10 mouse cellular contexts compared by ENCODE assay signal in genomic region chr10:41491111-41491510, GRCm38 (mm10). TPM values are rescaled to one million over a fixed set of nuclear protein-coding genes. Genes with fewer than 3 reads are reported as not detected.
DNase-seq lines count a peak whose midpoint lies in the region; ATAC-seq lines count a peak whose summit lies in the region.
"Had no signal": no experiment of that assay in that cellular context is flagged by ENCODE, and none has a peak within 500 bp of the region (broad histone marks: within the 10 kb centered on the region; RNA-seq: fewer than 3 reads in every experiment).

No protein-coding gene starts in this region.

- H3K27me3 ChIP-seq in heart, embryonic 10.5 days (ENCODE audit: insufficient read depth, poor library complexity, severe bottlenecking) = no peaks in the 10 kb centered on the region
- H3K27me3 ChIP-seq in hindbrain, embryonic 15.5 days = no peaks in the 10 kb centered on the region
- H3K27me3 ChIP-seq in liver, embryonic 15.5 days = peaks cover 39% of the 10 kb centered on the region
- H3K27me3 ChIP-seq: CH12.LX had no signal

- peak overlapping the region; percentile 95 for H3K4me2 ChIP-seq in hindbrain, embryonic 15.5 days
- H3K4me2 ChIP-seq in liver, embryonic 15.5 days = peak overlapping the region; percentile 99; the same call in 1 of the 2 replicates

- peaks cover 26% of the 10 kb centered on the region for H3K36me3 ChIP-seq in heart, embryonic 10.5 days
- no peaks in the 10 kb centered on the region for H3K36me3 ChIP-seq in hindbrain, embryonic 15.5 days
- H3K36me3 ChIP-seq in liver, embryonic 15.5 days (replicated peaks) = 0 out of 2 replicates have a peak, but pooled peaks cover 7% of the 10 kb centered on the region

- peak overlapping the region; percentile 77; the same call in 1 of the 2 replicates for H3K4me3 ChIP-seq in heart, embryonic 10.5 days
- H3K4me3 ChIP-seq in hindbrain, embryonic 15.5 days = peak overlapping the region; percentile 72
- H3K4me3 ChIP-seq in liver, embryonic 15.5 days (replicated peaks) = no peak overlapping the region

- no peaks in the 10 kb centered on the region for H3K9me3 ChIP-seq in heart, embryonic 10.5 days
- no peaks in the 10 kb centered on the region for H3K9me3 ChIP-seq in hindbrain, embryonic 15.5 days
- no peaks in the 10 kb centered on the region for H3K9me3 ChIP-seq in liver, embryonic 15.5 days (replicated peaks)

- no peak for DNase-seq in heart, embryonic 10.5 days (ENCODE audit: low spot score)
- DNase-seq in heart, adult 11 months = no peak
- peak; percentile 60 for DNase-seq in 416B (ENCODE audit: low read depth)
- no peak for DNase-seq in gastrocnemius, adult 8-10 months (ENCODE audit: low spot score in 2 of 2)
- DNase-seq in right cerebral cortex, postnatal 36 days (ENCODE audit: low spot score in 2 of 2) = no peak
- DNase-seq: adrenal gland, postnatal 14 days had no signal

- 55% methylated on average over 4 of the region's 4 CpGs for WGBS in heart, embryonic 10.5 days
- 46% methylated on average over 4 of the region's 4 CpGs for WGBS in hindbrain, embryonic 15.5 days
- WGBS in liver, embryonic 15.5 days (ENCODE audit: insufficient replicate concordance) = 26% methylated on average over 4 of the region's 4 CpGs

- no peak overlapping the region for H3K27ac ChIP-seq in heart, embryonic 10.5 days
- no peak overlapping the region for H3K27ac ChIP-seq in hindbrain, embryonic 15.5 days (replicated peaks)
- H3K27ac ChIP-seq in liver, embryonic 15.5 days (replicated peaks) = no peak overlapping the region

- no peak overlapping the region for H3K9ac ChIP-seq in hindbrain, embryonic 15.5 days
- H3K9ac ChIP-seq in liver, embryonic 15.5 days = no peak overlapping the region

- H3K4me1 ChIP-seq in heart, embryonic 10.5 days = peaks cover 27% of the 10 kb centered on the region
- H3K4me1 ChIP-seq in hindbrain, embryonic 15.5 days (replicated peaks) = peaks cover 19% of the 10 kb centered on the region
- H3K4me1 ChIP-seq in liver, embryonic 15.5 days (replicated peaks) = peaks cover 24% of the 10 kb centered on the region

- ATAC-seq in hindbrain, embryonic 15.5 days (ENCODE audit: low FRiP score, low read depth) = no peak
- no peak for ATAC-seq in liver, embryonic 15.5 days (ENCODE audit: insufficient read depth)
- no peak for ATAC-seq in cerebellum, adult (ENCODE audit: insufficient number of reproducible peaks, low FRiP score, low TSS enrichment)

RNA-seq across cellular contexts. Expression of gene Ppil6, which starts 0.9 kb away (rescaled TPM):
- 0.95 and 1.3 TPM in 2 replicates for polyA plus RNA-seq in heart, embryonic 10.5 days (2016; fragmentation: Nextera tagmentation; extraction: Ambion mirVana)
- 3.7 and 4.5 TPM in 2 replicates for polyA plus RNA-seq in hindbrain, embryonic 15.5 days (2015; fragmentation: Nextera tagmentation; extraction: Ambion mirVana)
- 0.12 and 0.20 TPM in 2 replicates for polyA plus RNA-seq in liver, embryonic 15.5 days (2015; fragmentation: Nextera tagmentation; extraction: Ambion mirVana)
- total RNA-seq in gastrocnemius, adult 8-10 months (2022) = not detected
- total RNA-seq: CH12.LX had no signal

RNA-seq across cellular contexts. Expression of gene Smpd2, which starts 0.9 kb away (rescaled TPM):
- 51.8 and 52.7 TPM in 2 replicates for polyA plus RNA-seq in heart, embryonic 10.5 days (2016; fragmentation: Nextera tagmentation; extraction: Ambion mirVana)
- polyA plus RNA-seq in hindbrain, embryonic 15.5 days (2015; fragmentation: Nextera tagmentation; extraction: Ambion mirVana) = 45.6 and 48.3 TPM in 2 replicates
- polyA plus RNA-seq in liver, embryonic 15.5 days (2015; fragmentation: Nextera tagmentation; extraction: Ambion mirVana) = 11.4 and 11.8 TPM in 2 replicates
- 1 to 10 TPM; 6.8 to 10.0 (median 9.5) TPM for total RNA-seq in gastrocnemius, adult 8-10 months (2022)

RNA-seq across cellular contexts. Expression of gene Mical1, which starts 15.0 kb away (rescaled TPM):
- polyA plus RNA-seq in heart, embryonic 10.5 days (2016; fragmentation: Nextera tagmentation; extraction: Ambion mirVana) = 46.5 and 48.8 TPM in 2 replicates
- 24.6 and 29.1 TPM in 2 replicates for polyA plus RNA-seq in hindbrain, embryonic 15.5 days (2015; fragmentation: Nextera tagmentation; extraction: Ambion mirVana)
- 4.3 and 4.8 TPM in 2 replicates for polyA plus RNA-seq in liver, embryonic 15.5 days (2015; fragmentation: Nextera tagmentation; extraction: Ambion mirVana)
- total RNA-seq in gastrocnemius, adult 8-10 months (2022) = 1 to 10 TPM; 2.2 to 4.0 (median 3.5) TPM

RNA-seq across cellular contexts. Expression of gene Cd164, which starts 28.1 kb away (rescaled TPM):
- polyA plus RNA-seq in heart, embryonic 10.5 days (2016; fragmentation: Nextera tagmentation; extraction: Ambion mirVana) = 156 and 169 TPM in 2 replicates
- 53.4 and 55.4 TPM in 2 replicates for polyA plus RNA-seq in hindbrain, embryonic 15.5 days (2015; fragmentation: Nextera tagmentation; extraction: Ambion mirVana)
- polyA plus RNA-seq in liver, embryonic 15.5 days (2015; fragmentation: Nextera tagmentation; extraction: Ambion mirVana) = 57.8 and 61.8 TPM in 2 replicates
- total RNA-seq in gastrocnemius, adult 8-10 months (2022) = 100 to 1,000 TPM; 129 to 163 (median 141) TPM

RNA-seq across cellular contexts. Expression of gene Zbtb24, which starts 40.9 kb away (rescaled TPM):
- polyA plus RNA-seq in heart, embryonic 10.5 days (2016; fragmentation: Nextera tagmentation; extraction: Ambion mirVana) = 13.8 and 13.9 TPM in 2 replicates
- 18.3 and 19.5 TPM in 2 replicates for polyA plus RNA-seq in hindbrain, embryonic 15.5 days (2015; fragmentation: Nextera tagmentation; extraction: Ambion mirVana)
- 4.9 and 5.1 TPM in 2 replicates for polyA plus RNA-seq in liver, embryonic 15.5 days (2015; fragmentation: Nextera tagmentation; extraction: Ambion mirVana)
- total RNA-seq in gastrocnemius, adult 8-10 months (2022) = 1 to 10 TPM; 4.0 to 6.4 (median 4.7) TPM
